Mouse (Mus musculus) T-helper 17 cell (primary cell): ENCODE results near the gene Fuca1.

Experiments
- in situ Hi-C, 2 experiments: fragments of 300-600 bp; cut with MboI, MseI; formaldehyde crosslinking; loops; 1 replicate in 1 of 2; 2 replicates in 1 of 2; pipeline ENCODE4 v1.15.1; 2025; ENCODE audit warnings: high pct_unique_total_duplicates in 2 of 2

The Fuca1 gene

DNA sequence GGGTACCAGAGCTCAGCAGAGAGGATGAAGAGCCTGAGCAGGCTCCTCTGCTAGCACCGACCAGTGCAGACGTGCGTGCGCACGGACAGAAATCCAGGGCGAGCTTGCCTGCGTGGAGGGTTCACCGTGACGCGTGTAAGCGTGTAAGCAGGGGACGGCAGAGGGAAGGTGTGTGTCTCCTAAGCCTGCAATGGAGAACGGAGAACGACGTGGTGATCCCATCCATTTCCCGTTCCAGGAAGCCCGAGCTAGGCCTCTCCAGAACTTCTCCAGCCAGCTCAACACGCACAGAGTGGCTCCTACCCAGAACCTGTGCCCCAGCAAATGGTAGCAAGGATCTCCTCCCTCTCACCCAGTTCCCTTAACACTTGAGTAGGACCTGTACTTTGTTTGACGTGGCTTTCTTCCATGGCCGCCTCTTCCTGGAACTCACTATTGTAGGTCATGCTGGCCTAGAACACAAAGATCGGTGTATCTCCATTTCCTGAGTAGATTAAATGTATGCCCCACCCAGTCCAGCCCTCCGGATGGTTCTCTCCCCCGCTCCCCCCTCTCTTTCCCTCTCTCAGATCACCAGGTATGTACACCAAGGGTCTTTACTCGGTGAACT is 32.0 kb upstream of the Fuca1 start:
- in situ Hi-C loops: loop anchor here (5.0 kb wide), 2 partner anchors 34 to 49 kb away; partner anchors contain the start of gene Fuca1 (in 1 of the 2)

DNA sequence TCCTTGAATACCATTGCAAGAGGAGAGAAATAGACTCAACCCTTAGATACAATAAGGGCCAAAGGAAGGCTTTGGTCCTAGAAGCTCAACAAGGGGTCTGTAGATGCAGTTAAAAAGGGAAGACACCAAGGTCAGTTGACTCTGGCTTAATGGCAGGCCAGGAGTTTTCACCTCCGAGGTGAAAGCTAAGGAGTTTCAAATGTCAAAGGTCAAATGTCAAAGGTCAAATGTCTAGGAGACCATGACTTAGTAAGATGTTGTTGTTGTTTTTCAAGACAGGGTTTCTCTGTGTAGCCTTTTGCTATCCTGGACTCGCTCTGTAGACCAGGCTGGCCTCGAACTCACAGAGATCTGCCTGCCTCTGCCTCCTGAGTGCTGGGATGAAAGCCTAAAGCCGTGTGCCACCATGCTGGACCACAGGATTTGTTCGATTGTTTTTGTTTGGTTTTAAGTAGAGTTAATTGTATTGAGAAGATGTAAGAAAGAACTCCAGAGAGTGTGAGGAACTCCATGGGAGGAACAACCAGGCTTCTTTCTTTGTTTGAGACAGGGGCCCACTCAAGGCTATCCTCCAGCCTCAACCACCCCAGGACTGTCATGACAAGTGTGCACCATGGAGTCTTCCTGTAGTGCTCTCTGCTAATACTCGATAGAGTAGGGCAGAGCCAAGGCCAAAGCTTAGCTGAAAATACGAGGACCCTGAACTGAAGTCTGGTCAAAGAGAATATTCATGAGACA is 31.2 kb upstream of the Fuca1 start:
- in situ Hi-C loops: loop anchor here (5.0 kb wide), 2 partner anchors 33 to 48 kb away; partner anchors contain the start of gene Fuca1 (in 1 of the 2)

GRCm38 (mm10) chr4:135889884-135890283 is 30.7 kb upstream of the Fuca1 start:
- in situ Hi-C loops: loop anchor here (5.0 kb wide), 2 partner anchors 32 to 47 kb away; partner anchors contain the start of gene Fuca1 (in 1 of the 2)

GRCm38 (mm10) chr4:135891539-135891938 is 29.0 kb upstream of the Fuca1 start:
- in situ Hi-C loops: no loop called here

- in situ Hi-C loops: no loop called here
These were observed 27.7 kb upstream of the Fuca1 start for GRCm38 (mm10) chr4:135892884-135893283.

- in situ Hi-C loops: no loop called here
These were observed 25.4 kb upstream of the Fuca1 start, which contains the start of gene Cnr2 for GRCm38 (mm10) chr4:135895071-135895571. Cnr2 (plus strand) TSS chr4:135895394.

DNA sequence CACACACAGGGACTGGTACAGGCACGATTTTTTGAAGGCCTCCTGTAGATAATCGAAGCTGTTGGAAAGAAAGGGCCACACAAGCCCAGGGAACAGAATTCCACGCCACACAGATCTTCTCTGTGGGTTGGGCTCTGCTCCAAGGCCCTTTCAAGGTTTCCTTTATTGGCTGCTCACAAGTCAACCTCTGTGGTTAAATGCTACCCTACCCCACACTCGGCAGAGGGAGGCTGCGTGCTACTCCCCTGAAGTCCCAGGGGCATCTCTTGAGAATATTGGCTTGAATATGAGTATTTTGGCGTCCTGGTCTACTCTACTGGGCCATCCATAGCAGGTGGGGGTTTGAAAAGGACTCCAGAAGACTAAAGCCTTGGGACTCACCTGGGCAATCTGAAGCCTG is 24.4 kb upstream of the Fuca1 start:
- in situ Hi-C loops: no loop called here

DNA sequence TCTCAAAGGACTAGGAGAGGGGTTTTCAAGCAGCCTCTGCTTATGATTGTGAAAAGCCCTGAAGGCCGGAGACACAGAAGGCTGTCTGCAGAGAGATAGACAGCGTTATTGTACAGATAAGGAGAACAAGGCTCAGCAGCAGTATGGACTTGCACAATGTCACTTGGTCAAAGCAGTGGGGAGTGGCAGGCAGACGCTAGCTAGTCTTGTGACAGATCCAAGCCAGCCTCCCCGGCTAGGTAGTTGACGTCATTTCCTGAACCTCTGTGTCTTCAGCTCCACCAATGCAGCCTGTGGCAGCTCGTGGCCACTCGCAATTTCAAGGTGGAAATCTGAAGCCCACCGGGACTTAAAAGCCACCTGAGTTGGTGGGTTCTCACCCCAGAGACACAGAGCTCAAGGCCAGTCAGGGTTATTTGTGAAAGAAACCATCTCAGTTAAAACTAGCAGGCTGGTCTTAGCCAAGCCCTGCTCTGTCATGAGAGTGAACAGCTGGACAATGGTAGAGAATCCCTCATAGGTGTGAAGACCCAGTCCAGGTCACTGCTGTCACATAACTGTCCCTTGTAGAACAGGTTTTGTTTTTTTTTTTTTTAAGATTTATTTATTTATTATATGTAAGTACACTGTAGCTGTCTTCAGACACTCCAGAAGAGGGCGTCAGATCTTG is 22.0 kb upstream of the Fuca1 start:
- in situ Hi-C loops: no loop called here

DNA sequence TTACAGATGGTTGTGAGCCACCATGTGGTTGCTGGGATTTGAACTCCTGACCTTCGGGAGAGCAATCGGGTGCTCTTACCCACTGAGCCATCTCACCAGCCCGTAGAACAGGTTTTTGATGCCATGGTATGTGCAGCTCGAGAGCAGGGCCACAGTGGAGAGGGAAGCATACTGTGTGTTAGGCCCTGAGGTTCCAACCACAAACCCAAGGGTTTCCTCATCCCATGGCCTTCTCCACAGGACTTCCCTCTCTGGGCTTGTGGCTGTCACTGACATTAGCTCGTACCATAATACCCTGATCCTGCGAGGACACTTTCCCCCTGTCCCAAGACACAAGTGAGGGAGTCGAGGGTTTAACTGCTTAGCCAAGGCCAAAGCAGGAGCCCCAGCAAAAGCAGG is 21.5 kb upstream of the Fuca1 start:
- in situ Hi-C loops: no loop called here

DNA sequence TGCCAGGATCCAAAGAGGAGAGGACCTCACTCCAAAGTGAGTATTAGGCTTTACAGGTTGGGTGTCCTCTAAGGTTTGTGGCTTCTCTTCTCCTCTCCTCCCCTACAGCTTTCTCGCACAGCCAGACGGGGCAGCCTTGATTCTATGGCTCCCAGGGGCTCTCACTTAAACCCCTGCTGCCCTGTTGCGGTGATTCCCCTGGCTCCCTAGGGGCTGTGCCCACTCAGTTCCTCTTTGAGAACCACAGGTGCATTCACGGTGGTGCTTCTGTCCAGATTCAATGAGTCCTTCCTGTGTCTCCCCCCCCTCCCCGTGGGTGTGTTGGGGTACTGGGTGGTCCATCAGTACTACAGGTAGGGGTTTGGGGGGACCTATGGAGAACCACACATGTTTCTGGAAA is 20.5 kb upstream of the Fuca1 start:
- in situ Hi-C loops: loop anchor here in 1 of 2 experiments (10.0 kb wide), 1 partner anchor 195 kb away; no protein-coding TSS in a partner anchor

GRCm38 (mm10) chr4:135902606-135903242 is 17.8 kb upstream of the Fuca1 start:
- in situ Hi-C loops: loop anchor here in 1 of 2 experiments (10.0 kb wide), 1 partner anchor 198 kb away; no protein-coding TSS in a partner anchor

- in situ Hi-C loops: loop anchor here in 1 of 2 experiments (10.0 kb wide), 1 partner anchor 200 kb away; no protein-coding TSS in a partner anchor
These were observed 15.7 kb upstream of the Fuca1 start for GRCm38 (mm10) chr4:135904810-135905209.

DNA sequence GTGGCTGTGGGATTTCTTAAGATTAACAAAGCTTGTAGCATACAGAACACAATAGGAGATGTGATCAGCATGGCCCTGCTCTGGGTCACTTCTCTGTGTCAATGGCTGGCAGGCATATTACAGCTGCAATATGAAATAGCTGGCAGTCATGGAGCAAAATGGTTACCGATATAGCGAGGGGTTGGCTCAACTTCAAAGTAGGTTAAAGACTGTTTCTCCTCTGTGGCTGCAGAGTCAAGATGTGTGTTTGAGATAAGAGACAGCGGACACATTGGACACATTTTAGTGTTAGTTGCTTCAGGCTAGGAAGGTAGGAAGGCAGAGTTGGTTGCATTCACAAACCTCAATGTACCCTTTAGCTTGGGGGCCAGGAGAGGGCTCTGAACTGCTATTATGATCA is 13.9 kb upstream of the Fuca1 start:
- in situ Hi-C loops: loop anchor here in 1 of 2 experiments (10.0 kb wide), 1 partner anchor 202 kb away; no protein-coding TSS in a partner anchor

- in situ Hi-C loops: loop anchor here in 1 of 2 experiments (10.0 kb wide), 1 partner anchor 205 kb away; no protein-coding TSS in a partner anchor
These were observed 11.0 kb upstream of the Fuca1 start for GRCm38 (mm10) chr4:135909326-135910066.

GRCm38 (mm10) chr4:135911531-135911930 is 9.0 kb upstream of the Fuca1 start:
- in situ Hi-C loops: no loop called here

DNA sequence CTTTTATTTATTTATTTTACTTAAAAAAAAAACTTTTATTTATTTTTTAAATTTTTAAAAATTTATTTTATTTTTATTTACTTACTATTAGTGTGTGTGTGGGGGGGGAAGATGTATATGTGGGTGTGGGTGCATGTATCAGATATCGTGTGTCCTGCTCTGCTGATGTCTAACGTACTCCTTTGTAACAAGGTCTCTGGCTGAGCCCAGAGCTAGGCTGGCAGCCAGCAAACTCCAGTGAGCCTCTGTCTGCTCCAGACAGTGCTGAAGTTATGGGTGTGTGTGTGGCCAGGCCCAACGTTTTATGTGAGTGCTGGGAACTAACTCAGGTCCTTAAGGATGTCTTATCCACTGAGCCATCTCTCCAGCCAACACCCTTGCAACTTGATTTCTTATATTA is 8.4 kb upstream of the Fuca1 start:
- in situ Hi-C loops: no loop called here

DNA sequence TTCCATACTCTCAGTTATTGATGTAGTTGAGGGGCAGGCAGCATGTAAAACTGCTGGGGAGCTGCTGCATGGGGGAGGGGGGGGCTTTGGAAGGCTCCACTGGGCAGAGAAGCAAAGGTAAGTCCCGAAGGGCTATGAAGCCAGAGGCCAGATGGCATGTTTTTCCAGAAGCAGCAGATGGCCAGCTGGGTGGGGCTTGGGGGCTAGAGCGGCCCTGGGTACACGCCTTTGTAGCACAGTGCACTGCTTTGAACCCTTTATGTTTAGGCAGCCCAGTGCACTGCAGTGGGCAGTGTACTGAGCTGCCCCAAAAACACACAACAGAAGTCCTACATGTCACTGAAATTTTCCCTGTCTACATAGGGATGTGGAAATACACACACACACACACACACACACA is 7.7 kb upstream of the Fuca1 start:
- in situ Hi-C loops: no loop called here

DNA sequence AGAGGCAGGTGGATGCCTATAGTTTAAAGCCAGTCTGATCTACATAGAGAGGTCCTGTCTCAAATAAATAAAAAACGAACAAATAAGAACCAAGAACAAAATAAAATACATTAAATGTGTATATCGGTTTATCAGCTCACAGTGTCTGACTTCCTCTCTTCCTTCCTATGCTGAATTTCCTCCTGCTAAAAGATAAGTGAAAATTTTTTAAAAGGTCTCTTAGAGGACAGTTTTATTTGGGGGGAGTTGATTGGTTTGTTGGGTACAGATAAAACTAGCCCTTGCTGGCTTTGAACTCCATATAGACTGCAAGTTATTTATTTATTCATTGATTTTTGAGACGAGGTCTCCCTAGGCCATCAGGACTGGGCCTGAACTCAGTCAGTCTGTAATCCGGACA is 7.1 kb upstream of the Fuca1 start:
- in situ Hi-C loops: no loop called here

DNA sequence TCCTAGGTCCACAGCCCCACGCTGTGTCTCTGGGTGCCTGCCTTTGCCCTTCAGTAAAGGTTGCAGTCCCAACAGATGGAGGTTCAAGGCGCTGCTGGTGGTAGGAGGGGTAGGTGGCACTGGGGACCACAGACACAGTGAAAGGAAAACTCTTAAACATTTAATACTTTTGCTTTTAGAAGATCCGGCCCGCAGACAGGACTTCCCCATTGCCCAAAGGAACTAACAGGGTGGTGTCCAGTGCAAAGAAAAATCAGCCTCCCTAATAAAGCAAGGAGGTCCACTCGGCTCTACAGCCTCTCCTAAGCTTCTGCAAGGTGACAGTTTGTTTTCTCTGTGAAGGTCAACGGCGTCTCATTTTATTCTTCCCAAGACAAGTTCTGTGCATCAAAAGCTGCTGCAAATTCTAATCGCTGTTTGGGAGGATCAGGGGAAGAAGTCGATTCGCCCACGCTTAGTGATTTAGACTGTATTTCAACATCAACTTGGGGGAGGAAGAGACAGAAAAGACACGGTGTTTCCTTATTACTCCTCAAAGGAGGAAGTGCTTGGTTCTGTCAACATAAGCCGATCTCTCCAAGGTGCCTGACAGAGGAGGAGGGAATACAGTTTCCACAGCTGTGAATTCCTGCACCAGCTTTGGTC is 1.8 kb upstream of the Fuca1 start:
- in situ Hi-C loops: no loop called here

DNA sequence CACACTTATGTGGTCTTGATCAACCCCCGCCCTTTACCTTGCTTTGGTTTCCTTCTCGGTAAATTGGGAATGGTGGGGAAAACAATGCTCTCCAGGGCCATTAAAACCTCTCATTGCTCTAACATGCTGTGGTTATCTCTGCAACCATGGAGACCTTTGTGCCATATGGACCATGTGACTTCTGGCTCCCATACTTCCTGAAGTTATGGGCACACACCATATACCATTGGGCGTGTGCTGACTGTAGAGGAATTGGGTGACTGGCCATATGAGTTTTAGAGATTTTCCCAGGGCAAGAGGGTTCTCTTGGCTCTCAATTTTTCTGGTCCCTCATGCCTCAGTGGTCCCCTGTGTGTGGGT is 1.3 kb upstream of the Fuca1 start:
- in situ Hi-C loops: no loop called here
